Mouse (Mus musculus): ENCODE measurements at regions not wholly inside any gene's neighbourhood (a gene's known extent, or its start where the extent isn't known, plus 50 kb on each side); places are given as distances from the start of the nearest gene placed in this dataset.

DNA sequence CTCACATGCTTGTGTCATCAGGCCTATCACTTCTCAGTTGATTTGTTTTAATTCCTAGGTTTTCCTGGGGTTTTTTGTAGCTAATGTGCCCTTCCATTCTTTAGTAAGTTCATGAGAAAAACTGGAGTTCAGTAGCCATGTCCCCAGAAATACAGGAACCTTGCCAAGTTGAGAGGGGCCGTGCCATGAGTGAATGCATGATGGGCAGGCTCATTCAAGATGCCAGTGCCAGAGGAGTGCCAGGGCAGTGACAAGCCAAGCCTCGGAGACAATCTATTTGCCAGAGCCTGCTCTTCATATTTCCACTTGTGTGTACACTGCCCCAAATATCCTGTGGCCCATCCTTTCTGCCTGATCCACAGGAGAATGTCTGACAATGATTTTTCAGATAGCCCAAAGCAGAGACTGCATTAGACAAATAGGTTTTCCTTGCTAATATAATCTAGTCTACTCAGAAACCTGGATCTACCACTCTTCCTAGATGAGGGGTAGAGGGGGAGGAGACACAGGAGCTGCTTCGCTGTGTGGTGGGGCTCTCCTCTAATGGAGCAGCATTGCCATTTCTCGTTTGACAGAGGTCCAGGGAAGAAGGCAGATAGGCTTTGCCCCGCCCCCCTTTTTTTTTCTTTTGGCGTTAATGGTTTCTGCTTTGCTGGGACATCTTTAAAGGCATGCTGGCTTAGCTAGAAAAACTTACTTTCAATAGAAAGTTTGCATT lies 569.5 kb upstream of the Arid1b start:
- Histone ChIP-seq H3K4me3 (no peak overlapping the region), H3K9me3 (no peaks in the 10 kb centered on the region), H3K36me3 (no peaks in the 10 kb centered on the region), H3K27me3 (ENCODE audit: insufficient read depth, poor library complexity, severe bottlenecking) (no peaks in the 10 kb centered on the region), H3K27ac (no peak overlapping the region), H3K4me1 (no peaks in the 10 kb centered on the region)
- no peak for DNase-seq (ENCODE audit: low spot score)
- 55% methylated on average over 6 of the region's 6 CpGs for WGBS

DNA sequence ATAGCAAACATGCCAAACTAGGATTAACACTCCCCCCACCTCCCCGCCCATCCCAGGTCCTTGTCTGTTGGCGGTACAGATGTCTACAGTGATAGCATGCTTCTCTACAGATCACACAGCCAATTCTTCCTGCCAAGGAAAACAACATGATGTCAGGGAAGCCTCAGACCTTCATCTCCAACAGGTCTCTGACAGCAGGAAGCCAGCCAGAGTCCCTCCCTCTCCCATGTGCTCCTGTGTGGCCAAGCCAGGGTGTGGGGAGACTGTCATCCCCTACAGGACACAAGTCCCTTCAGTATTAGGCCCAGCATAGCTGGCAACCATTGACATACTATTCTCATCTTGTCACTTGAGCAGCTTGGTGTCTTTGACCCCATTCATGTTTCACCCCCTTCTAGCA lies 568.8 kb upstream of the Arid1b start:
- H3K27me3 ChIP-seq (ENCODE audit: insufficient read depth, poor library complexity, severe bottlenecking): no peaks in the 10 kb centered on the region
- H3K27ac ChIP-seq: no peak overlapping the region
- no peaks in the 10 kb centered on the region for H3K9me3 ChIP-seq
- H3K36me3 ChIP-seq: no peaks in the 10 kb centered on the region
- DNase-seq (ENCODE audit: low spot score): no peak
- H3K4me1 ChIP-seq: no peaks in the 10 kb centered on the region
- 76% methylated on average over 2 of the region's 2 CpGs for WGBS
- H3K4me3 ChIP-seq: no peak overlapping the region

- Histone ChIP-seq H3K4me3 (no peak overlapping the region), H3K27ac (no peak overlapping the region), H3K9me3 (no peaks in the 10 kb centered on the region), H3K27me3 (ENCODE audit: insufficient read depth, poor library complexity, severe bottlenecking) (no peaks in the 10 kb centered on the region), H3K36me3 (no peaks in the 10 kb centered on the region), H3K4me1 (no peaks in the 10 kb centered on the region)
- WGBS: 74% methylated on average over 2 of the region's 2 CpGs
- no peak for DNase-seq (ENCODE audit: low spot score)
These were observed 565.1 kb upstream of the Arid1b start for GRCm38 (mm10) chr17:4429036-4429435.

- H3K27ac ChIP-seq: no peak overlapping the region
- no peak overlapping the region for H3K4me3 ChIP-seq
- H3K4me1 ChIP-seq: no peaks in the 10 kb centered on the region
- H3K36me3 ChIP-seq: no peaks in the 10 kb centered on the region
- 89% methylated on average over 1 of the region's 1 CpGs for whole genome bisulfite sequencing
- no peaks in the 10 kb centered on the region for H3K9me3 ChIP-seq
- DNase-seq (ENCODE audit: low spot score): no peak
- no peaks in the 10 kb centered on the region for H3K27me3 ChIP-seq (ENCODE audit: insufficient read depth, poor library complexity, severe bottlenecking)
These were observed 548.5 kb upstream of the Arid1b start for GRCm38 (mm10) chr17:4445606-4446005.

- WGBS: 72% methylated on average over 1 of the region's 1 CpGs
- DNase-seq (ENCODE audit: low spot score): no peak
These were observed 536.6 kb upstream of the Arid1b start for GRCm38 (mm10) chr17:4457491-4457890.

DNA sequence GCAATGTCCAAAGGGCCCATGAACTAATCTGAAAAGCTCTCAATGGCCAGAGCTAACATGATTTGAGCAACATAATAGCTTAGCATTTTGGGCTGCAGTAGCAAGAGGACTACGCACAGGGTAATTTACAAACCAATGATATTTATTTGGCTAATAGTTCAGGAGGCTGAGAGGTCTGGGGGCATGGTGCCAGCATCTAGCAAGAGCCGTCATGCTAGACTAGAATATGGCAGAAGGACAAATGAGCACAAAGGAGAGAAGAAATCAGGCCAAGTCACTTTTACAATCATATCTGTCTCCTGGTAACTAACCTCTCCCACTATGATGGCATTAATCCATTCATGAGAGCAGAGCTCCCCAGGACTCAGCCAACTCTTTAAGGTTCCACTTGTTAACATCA lies 532.6 kb upstream of the Arid1b start:
- Histone ChIP-seq H3K27ac (no peak overlapping the region), H3K4me1 (no peaks in the 10 kb centered on the region), H3K4me3 (no peak overlapping the region), H3K9me3 (no peaks in the 10 kb centered on the region), H3K36me3 (no peaks in the 10 kb centered on the region), H3K27me3 (ENCODE audit: insufficient read depth, poor library complexity, severe bottlenecking) (no peaks in the 10 kb centered on the region)
- WGBS: 84% methylated on average over 2 of the region's 2 CpGs
- no peak for DNase-seq (ENCODE audit: low spot score)

More at GRCm38 (mm10) chr17:4457491-4457890, 536.6 kb upstream of the Arid1b start:
- no peaks in the 10 kb centered on the region for H3K9me3 ChIP-seq
- H3K27me3 ChIP-seq (ENCODE audit: insufficient read depth, poor library complexity, severe bottlenecking): no peaks in the 10 kb centered on the region
- H3K4me1 ChIP-seq: no peaks in the 10 kb centered on the region
- H3K27ac ChIP-seq: no peak overlapping the region
- H3K36me3 ChIP-seq: no peaks in the 10 kb centered on the region
- H3K4me3 ChIP-seq: no peak overlapping the region

GRCm38 (mm10) chr17:4464286-4464880 lies 529.7 kb upstream of the Arid1b start:
- H3K9me3 ChIP-seq: no peaks in the 10 kb centered on the region

DNA sequence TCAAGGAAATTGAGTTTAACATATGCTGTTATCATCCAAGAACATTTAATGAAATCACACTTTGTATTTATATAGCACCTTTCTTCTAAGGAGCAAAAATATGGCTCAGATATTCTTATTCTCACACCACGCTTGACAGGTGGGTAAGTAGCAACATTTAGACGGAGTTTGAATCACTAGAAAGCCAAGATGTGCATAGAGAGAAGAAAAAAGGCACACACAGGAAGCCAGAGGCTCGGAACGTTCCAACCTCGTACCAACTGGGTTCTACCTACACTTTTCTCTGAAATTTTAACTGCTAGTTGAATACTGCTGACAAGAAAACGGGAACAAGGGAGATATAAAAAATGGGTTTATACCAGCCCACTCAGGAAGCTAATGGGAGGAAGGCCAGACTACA lies 528.4 kb upstream of the Arid1b start:
- Histone ChIP-seq H3K9me3 (no peaks in the 10 kb centered on the region), H3K27me3 (ENCODE audit: insufficient read depth, poor library complexity, severe bottlenecking) (no peaks in the 10 kb centered on the region), H3K4me1 (no peaks in the 10 kb centered on the region), H3K27ac (no peak overlapping the region), H3K4me3 (no peak overlapping the region), H3K36me3 (no peaks in the 10 kb centered on the region)
- DNase-seq (ENCODE audit: low spot score): no peak
- WGBS: 87% methylated on average over 6 of the region's 6 CpGs

More at GRCm38 (mm10) chr17:4464286-4464880, 529.7 kb upstream of the Arid1b start:
- WGBS: 68% methylated on average over 2 of the region's 2 CpGs
- Histone ChIP-seq H3K27ac (no peak overlapping the region), H3K4me1 (no peaks in the 10 kb centered on the region), H3K36me3 (no peaks in the 10 kb centered on the region), H3K4me3 (no peak overlapping the region), H3K27me3 (ENCODE audit: insufficient read depth, poor library complexity, severe bottlenecking) (no peaks in the 10 kb centered on the region)
- no peak for DNase-seq (ENCODE audit: low spot score)

GRCm38 (mm10) chr17:4472412-4472811 lies 521.7 kb upstream of the Arid1b start:
- H3K36me3 ChIP-seq: no peaks in the 10 kb centered on the region
- no peak for DNase-seq (ENCODE audit: low spot score)
- H3K27ac ChIP-seq: no peak overlapping the region
- WGBS: 66% methylated on average over 5 of the region's 5 CpGs
- H3K27me3 ChIP-seq (ENCODE audit: insufficient read depth, poor library complexity, severe bottlenecking): no peaks in the 10 kb centered on the region
- peaks cover 10% of the 10 kb centered on the region; the same call in 1 of the 2 replicates for H3K4me1 ChIP-seq
- H3K9me3 ChIP-seq: no peaks in the 10 kb centered on the region
- no peak overlapping the region for H3K4me3 ChIP-seq

- no peak overlapping the region for H3K27ac ChIP-seq
- H3K36me3 ChIP-seq: no peaks in the 10 kb centered on the region
- no peaks in the 10 kb centered on the region for H3K9me3 ChIP-seq
- H3K27me3 ChIP-seq (ENCODE audit: insufficient read depth, poor library complexity, severe bottlenecking): no peaks in the 10 kb centered on the region
- no peak for DNase-seq (ENCODE audit: low spot score)
- peaks cover 10% of the 10 kb centered on the region; the same call in 1 of the 2 replicates for H3K4me1 ChIP-seq
- WGBS: 49% methylated on average over 5 of the region's 5 CpGs
- H3K4me3 ChIP-seq: no peak overlapping the region
These were observed 519.8 kb upstream of the Arid1b start for GRCm38 (mm10) chr17:4474350-4474749.

GRCm38 (mm10) chr17:4475665-4476064 lies 518.5 kb upstream of the Arid1b start:
- Histone ChIP-seq H3K27me3 (ENCODE audit: insufficient read depth, poor library complexity, severe bottlenecking) (no peaks in the 10 kb centered on the region), H3K36me3 (no peaks in the 10 kb centered on the region), H3K9me3 (no peaks in the 10 kb centered on the region), H3K4me3 (no peak overlapping the region), H3K27ac (no peak overlapping the region), H3K4me1 (peaks cover 10% of the 10 kb centered on the region; the same call in 1 of the 2 replicates)
- DNase-seq (ENCODE audit: low spot score): no peak
- 78% methylated on average over 3 of the region's 3 CpGs for WGBS

DNA sequence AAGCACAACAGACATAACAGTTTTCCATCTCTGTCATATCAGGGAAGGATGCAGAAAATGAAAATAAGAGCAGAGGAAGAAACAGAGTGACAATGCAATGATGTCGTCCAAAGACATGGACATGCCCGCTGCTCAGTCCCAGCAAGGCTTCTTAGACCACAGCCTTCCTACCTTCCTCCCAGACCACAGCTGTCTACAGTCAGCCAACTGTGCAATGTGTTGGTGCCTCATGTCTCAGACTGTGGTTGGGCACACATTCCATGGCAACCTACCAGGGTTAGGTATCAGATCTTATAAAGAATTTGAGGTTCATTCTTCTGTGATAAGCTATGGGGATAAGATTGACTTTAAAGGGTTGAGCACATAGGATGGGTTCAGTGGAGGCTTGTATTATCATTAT lies 499.7 kb upstream of the Arid1b start:
- 87% methylated on average over 2 of the region's 2 CpGs for WGBS
- H3K27ac ChIP-seq: no peak overlapping the region

GRCm38 (mm10) chr17:4500504-4500903 lies 493.6 kb upstream of the Arid1b start:
- H3K27ac ChIP-seq: no peak overlapping the region
- no peaks in the 10 kb centered on the region for H3K36me3 ChIP-seq
- H3K4me3 ChIP-seq: no peak overlapping the region
- H3K4me1 ChIP-seq: peaks cover 13% of the 10 kb centered on the region
- H3K9me3 ChIP-seq: no peaks in the 10 kb centered on the region
- H3K27me3 ChIP-seq (ENCODE audit: insufficient read depth, poor library complexity, severe bottlenecking): no peaks in the 10 kb centered on the region
- no peak for DNase-seq (ENCODE audit: low spot score)
- WGBS: 75% methylated on average over 5 of the region's 5 CpGs

More for the DNA sequence above, 499.7 kb upstream of the Arid1b start:
- peaks cover 13% of the 10 kb centered on the region for H3K4me1 ChIP-seq
- H3K36me3 ChIP-seq: no peaks in the 10 kb centered on the region
- no peak for DNase-seq (ENCODE audit: low spot score)
- H3K4me3 ChIP-seq: no peak overlapping the region
- H3K9me3 ChIP-seq: no peaks in the 10 kb centered on the region
- no peaks in the 10 kb centered on the region for H3K27me3 ChIP-seq (ENCODE audit: insufficient read depth, poor library complexity, severe bottlenecking)

All from heart, embryonic 10.5 days (tissue).